Mouse (Mus musculus): ENCODE results near the gene Osbpl5.
"Not testable (repeated sequence)": the region's sequence is repeated elsewhere in the genome, so short reads cannot be mapped to it uniquely, and the experiment has no call there.

The Osbpl5 gene

DNA sequence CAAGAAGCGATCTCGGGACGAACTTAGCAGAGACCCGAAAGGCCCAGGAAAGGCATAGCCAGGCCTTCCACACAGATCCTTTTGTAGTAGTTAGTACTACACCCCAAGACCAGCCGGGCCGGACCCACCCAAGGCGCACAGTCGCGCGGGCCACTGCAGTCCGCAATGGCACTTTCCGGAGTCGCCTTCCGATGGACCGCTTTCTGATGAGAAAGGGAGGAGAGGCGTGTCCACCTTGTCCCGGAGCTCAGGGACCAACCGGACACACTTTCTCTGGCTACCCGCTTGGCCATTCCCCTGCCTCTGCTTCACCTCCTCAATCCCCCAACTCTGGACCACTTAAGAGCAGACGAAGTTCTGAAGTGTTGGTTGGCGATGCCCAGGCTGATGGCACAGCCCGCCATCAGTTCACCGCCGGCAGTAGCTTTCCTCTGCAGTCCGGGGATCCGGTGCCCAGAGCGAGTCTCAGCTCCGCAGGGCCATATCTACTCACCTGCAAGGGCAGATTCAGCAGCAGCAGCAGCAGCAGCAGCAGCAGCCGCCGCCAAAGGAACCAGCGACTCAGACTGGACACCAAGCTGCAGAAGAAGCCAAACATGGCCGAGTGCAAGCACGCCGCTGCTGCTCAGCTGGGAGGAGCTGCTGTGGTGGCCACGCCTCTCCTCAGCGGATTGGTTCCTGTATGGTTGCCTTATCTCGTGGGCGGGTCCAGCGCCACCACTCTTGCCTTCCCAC, 107.6 kb downstream of the Osbpl5 start, which contains the start of gene Tnfrsf22:
TSS of gene Tnfrsf22 (minus strand) at position 628 of the 735 bp plus-strand sequence.
- peak; percentile 48 to 65 for DNase-seq (ENCODE audit: low spot score in 2 of 2)

DNA sequence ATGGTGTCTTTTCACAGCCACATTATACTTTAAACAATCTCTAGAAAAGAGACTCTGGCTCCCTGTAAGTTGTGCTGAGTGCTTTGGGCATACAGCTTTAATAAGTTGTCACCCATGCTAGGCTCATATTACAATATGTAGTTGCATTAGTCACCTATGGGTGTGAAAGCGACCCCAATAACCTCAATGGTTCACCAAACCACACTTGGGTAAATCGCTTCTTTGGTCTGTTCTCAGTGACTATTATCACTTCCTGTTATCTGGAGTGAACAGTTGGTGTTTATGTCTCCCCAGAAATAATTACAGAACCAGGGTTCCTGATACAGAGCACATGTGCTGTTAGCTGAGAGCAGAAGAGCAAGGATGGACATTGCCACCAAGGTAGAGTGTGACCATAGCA, 112.8 kb downstream of the Osbpl5 start:
- DNase-seq (ENCODE audit: low spot score in 2 of 2) = not testable (repeated sequence)

Data from thymus, postnatal 10 days (tissue).